Mouse (Mus musculus) spleen, postnatal 10 days (tissue): ENCODE measurements around the gene Tmem175.
"Not testable (repeated sequence)": the region's sequence is repeated elsewhere in the genome, so short reads cannot be mapped to it uniquely, and the experiment has no call there.

Experiments
- DNase-seq, 2 experiments: peaks; one replicate each; pipeline ENCODE4 v3.0.0; 2021 to 2022; ENCODE audit warnings: low spot score in 2 of 2

Gene Tmem175

DNA sequence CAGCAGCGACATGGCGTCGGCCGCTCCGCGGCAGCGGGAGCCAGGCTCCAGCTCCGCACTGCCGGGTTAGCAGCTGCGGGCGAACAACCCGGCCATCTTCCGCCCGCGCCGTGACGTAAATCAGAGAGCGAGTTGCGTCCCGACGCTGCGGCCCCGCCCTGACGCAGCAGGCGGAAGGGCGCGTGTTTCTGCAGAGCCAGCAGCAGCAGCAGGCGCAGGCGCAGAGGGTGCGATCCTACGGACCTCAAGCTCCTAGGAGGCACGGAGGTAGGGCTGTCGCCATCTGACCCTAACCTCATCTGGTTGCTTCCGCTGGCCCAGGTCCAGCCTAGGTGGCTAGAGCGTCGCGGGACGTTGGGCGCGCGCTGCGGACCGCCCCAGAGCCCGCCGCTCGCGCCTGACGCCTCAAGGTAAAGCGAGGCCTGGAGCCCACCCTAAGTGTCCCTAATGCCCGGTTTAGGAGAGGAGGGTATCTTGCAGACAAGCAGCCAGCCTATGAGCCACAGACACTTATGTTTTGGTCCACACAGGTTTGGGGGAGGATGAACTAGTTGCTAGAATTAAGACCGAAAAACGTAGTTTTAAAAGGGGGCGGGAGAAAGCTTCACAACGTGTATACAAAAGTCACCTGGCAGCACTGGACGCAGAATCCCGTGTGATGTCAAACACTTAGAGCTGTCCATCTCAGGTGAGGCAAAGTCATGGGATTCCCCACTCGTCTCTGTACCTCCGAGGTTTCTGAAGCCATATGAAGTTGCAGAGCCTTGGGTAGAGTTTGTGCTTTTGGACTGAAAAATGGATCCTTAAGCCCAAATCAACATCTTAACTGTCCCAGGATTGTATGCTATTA lies at the start of gene Tmem175, which contains the start of gene Gak:
Gene Tmem175, plus strand, starts transcription at position 137 of the 850 bp plus-strand sequence.
Gene Gak, minus strand, starts transcription at position 122 of the 850 bp plus-strand sequence.
- peak; percentile 92 to 94 for DNase-seq

DNA sequence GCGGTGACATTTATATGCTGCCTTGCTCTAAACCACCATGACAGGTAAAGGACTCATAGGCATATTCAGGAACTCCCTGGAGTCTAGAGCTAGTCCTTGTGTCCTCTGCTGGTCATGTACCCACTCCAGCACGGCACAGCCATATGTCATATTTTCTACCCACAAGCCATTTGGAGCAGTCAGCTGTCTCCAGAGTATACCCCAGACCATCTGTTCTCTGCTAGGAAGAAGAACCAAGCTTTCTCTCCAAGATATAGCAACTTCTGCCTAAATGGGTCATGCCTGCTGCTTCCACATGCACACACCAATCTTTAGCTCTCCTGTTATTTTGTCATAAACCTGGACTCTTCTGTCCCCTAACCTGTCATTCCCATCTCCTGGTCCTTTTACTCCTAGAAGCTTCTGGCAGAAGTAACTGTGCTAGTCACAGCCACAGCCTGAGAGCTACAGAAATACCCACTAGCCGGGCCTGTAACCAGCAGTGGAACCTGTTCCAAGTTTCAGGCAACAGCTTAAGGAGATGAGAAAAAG lies 48.1 kb upstream of the Tmem175 start:
- no peak for DNase-seq

GRCm38 (mm10) chr5:108599923-108600322 lies 29.6 kb upstream of the Tmem175 start:
- no peak for DNase-seq

DNA sequence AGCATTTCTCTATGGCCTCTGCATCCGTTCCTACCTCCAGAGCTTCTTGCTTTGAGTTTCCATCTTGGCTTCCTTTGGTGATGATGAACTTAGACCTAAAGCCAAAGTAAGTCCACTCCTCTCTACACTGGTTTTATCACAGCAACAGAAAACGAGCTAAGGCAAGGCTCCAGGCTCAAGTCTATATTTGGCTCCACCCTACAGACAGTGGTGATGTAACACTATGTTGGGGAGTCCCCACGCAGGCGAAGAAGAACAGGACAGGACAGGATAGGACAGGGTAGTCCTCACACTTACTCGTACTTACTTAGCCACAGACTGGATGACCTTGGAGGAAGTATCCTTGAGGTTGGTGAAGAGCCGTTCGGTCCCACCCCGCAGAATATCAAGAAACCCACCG lies 27.0 kb upstream of the Tmem175 start:
- no peak for DNase-seq

- DNase-seq = no peak
Observed at GRCm38 (mm10) chr5:108610426-108610825, 19.1 kb upstream of the Tmem175 start.

DNA sequence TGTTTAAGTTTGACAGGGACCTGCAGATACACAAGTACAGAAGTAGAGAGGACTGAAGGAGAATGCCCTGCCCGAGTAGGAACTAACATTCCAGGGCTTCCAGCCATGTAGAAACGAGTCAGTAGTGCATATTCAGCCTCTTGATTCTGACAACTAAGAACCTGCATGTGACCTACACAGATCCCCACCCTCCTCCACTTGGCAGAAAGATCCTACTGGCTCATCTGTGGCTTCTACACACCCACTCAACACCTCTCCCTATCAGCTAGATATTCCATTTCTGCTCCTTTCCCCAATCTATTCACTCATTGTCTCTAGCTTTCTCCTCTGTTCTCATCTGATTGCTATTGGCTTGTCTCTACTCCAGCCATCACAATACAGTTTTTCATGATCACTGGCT lies 7.7 kb upstream of the Tmem175 start:
- no peak for DNase-seq

- no peak for DNase-seq
Observed at GRCm38 (mm10) chr5:108626050-108626660, 3.4 kb upstream of the Tmem175 start.

GRCm38 (mm10) chr5:108628891-108629633 lies 508 bp upstream of the Tmem175 start:
- DNase-seq = no peak

- DNase-seq = no peak
Observed at GRCm38 (mm10) chr5:108633676-108634075, 4.1 kb downstream of the Tmem175 start.

GRCm38 (mm10) chr5:108634088-108634487 lies 4.5 kb downstream of the Tmem175 start:
- not testable (repeated sequence) for DNase-seq

GRCm38 (mm10) chr5:108636172-108636571 lies 6.6 kb downstream of the Tmem175 start:
- DNase-seq = no peak

- DNase-seq = no peak
Observed at GRCm38 (mm10) chr5:108643674-108644073, 14.1 kb downstream of the Tmem175 start.

- DNase-seq = no peak
Observed at GRCm38 (mm10) chr5:108645651-108646342, 16.2 kb downstream of the Tmem175 start.

DNA sequence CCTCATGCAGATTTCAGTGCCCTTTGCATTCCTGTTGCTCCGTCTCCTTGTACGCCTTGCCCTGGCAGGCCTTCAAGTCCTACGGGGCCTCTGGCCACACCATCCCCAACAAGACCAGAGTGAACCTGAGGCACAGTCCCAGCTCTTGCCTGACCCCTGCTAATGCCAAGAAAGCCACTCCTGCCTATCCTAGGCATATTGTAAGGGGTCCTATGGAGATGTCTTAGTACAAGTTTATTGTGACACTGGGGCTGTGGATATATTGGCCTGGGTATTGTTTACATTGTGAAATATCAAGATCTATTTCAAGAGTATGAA lies 16.7 kb downstream of the Tmem175 start:
- no peak for DNase-seq

- DNase-seq = no peak
Observed at GRCm38 (mm10) chr5:108647311-108647710, 17.7 kb downstream of the Tmem175 start.

DNA sequence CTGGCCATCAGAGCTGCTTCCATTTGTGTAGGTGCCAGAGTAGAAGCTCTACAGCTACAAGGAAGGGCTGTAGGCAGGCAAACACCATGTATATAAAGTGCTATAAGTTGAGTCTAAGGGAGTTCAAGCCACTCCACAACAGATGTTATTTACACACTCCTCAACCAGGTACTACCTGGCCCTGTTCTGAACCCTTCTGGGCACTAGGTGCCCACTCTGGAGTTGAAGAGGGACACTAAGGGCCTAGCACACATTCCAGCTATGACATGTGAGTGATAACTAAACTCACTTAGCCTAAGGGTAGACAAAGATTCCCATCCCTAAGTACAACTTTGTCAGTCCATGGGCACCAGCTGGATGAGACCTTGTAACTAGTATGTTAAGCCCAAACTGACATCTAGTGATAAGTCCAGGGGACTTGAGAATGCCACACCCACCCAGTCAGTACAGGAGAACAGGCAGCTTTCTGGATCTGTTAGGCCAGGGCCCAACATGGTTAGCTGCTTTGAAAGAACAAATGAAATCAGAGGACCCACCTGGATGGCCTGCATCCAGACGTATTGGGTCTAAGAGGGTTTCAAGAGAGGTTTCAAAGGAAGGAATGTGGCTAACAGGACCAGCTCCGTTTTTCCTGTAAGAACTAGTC lies 18.4 kb downstream of the Tmem175 start:
- no peak for DNase-seq

DNA sequence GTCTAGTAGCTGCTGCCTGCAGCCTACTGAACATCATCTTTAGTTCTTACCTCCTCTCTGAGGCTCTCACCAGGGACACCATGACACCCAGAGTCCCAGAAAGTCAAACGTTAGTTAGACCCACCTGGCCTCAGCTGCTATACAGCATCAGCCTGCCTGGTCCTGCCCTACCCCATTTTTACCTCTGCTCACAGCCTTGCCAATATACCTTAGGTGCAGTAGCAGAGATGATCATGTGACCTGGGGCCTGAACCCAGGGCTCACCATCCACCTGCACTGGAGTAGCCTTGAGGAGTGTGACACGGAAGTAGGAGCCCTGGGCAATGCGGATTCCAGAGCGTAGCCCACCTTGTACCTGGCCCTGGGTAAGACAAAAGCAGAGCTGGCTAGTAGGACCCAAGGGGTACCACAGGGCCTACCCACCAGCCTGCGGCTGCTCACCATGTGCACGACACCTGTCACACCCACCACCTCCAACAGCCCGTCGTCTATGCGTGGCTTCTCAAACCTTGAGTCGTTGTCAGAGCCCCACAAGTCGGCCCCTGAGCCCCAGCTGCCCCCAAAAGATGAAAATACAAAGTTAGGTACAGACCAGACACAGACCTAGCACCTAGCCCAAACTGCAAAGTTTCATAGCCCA lies 19.5 kb downstream of the Tmem175 start:
- DNase-seq = no peak

- DNase-seq = no peak
Observed at GRCm38 (mm10) chr5:108650341-108650740, 20.8 kb downstream of the Tmem175 start.

DNA sequence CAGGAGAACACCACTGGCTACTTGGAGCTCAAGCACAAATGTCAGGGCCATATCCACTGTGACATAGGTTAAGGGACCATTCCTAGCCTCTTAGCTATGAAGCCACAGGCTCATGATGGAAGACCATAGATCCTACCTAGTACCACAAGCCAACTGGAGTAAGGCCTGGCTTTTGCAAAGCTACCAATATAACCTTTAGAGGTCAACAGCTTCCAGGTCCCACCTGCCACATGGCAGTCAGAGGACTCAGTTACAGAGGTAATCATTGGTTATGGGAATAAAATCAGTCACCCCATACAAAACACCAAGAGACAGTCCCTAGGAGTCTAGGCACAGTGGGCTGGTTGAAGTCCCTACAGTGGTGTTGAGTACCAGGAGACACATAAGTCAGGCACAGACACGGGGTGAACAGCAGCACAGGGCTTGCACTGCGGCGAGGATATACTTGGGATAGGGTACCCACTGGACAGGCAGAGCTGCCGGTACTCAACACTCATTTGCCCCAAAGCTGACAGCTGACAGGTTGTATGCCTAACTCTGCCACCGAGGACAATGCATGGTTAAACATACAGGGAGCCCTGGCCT lies 21.7 kb downstream of the Tmem175 start:
- DNase-seq = no peak

DNA sequence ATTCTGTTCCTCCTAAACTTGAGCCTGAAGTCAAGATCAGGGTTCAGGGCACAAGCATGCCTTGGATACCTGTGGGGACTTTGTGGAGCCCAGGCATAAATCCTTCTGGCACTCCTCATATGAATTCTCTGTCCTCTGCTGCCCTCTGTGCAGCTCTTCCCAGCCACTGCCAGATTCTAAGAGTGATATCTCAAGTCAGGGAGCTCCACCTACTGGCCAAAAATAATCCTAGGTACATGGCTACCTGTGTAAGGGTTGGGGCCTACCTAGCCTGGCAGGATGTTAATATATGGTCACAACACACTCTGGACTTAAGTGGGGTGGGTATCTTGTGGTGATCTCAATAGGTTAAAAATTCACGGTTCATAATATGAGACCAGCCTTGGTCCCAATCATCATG lies 22.3 kb downstream of the Tmem175 start:
- peak; percentile 29 to 64 for DNase-seq
